Mouse (Mus musculus): ENCODE data around the gene Ift27. TPM values are rescaled to one million over a fixed set of nuclear protein-coding genes. Genes with fewer than 3 reads are reported as not detected.
A peak's percentile ranks its signal among the peaks of the same experiment; 100 is the strongest.

Ift27 gene
- total and polyA plus RNA-seq, 2 experiments from 2014 or later, result 37.3 to 116 TPM

DNA sequence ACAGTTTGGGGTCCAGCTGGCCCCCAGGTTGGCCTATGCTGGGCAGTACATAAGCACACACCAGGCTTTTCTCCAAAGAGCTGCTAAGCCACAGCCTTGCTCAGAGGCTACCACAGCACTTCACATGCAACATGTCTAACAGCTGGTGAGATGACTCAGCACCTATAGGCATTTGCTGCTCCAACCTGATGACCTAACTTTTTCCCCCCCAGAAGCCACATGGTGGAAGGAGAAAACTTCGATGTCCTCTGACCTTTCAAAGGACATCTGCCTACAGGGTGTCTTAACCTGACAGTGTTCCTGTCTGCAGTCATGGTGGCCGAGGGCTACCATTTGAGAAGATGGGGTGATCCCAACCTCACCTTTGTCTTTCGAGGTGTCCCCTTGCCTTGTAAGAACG, 11.7 kb upstream of the Ift27 start:
- Histone ChIP-seq H3K4me2 (ENCODE audit: low read depth, low read length, poor library complexity, severe bottlenecking) (no peak overlapping the region), H3K27me3 (ENCODE audit: insufficient read depth, low read length) (peaks cover 7% of the 10 kb centered on the region; the same call in 1 of the 2 replicates), H3K27ac (ENCODE audit: low read depth, low read length) (no peak overlapping the region), H3K36me3 (ENCODE audit: insufficient read depth, low read length) (no peaks in the 10 kb centered on the region), H3K9me3 (ENCODE audit: low read length) (no peaks in the 10 kb centered on the region), H3K9ac (replicated peaks; ENCODE audit: low read length, poor library complexity, severe bottlenecking) (no peak overlapping the region), H3K4me3 (ENCODE audit: low read depth, low read length) (no peak overlapping the region), H3K4me1 (ENCODE audit: insufficient read depth, low read length) (peaks cover 7% of the 10 kb centered on the region)
- 92% methylated on average over 4 of the region's 4 CpGs for WGBS
- DNase-seq (ENCODE audit: low spot score), result no peak
- ATAC-seq (ENCODE audit: low FRiP score), result no peak
- no peak for TF ChIP-seq CTCF (IDR thresholded peaks at IDR 0.05)

DNA sequence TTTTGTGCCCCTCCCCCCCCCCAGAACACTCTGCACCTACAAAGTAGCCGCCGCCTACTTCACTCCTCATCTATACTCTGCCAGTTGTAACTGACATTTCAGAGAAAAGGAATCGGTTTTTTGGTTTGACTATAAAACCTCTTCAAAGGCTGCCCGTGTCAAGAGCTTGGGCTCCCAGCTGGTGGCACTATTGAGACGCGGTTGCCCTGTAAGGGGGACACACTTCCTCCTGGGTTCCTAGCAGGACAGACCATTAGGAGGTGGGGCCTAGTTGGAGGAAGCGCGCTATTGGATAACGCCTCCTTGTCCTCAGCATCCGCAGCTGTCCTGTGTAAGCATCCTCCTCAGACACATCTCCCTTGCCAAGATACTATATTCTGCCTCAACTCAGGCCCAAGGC, 10.9 kb upstream of the Ift27 start:
- DNase-seq (ENCODE audit: low spot score) (peak; percentile 86), ATAC-seq (ENCODE audit: low FRiP score) (peak; percentile 62; the same call in 1 of the 2 replicates)
- WGBS, result 5% methylated on average over 10 of the region's 10 CpGs
- Histone ChIP-seq H3K9ac (replicated peaks; ENCODE audit: low read length, poor library complexity, severe bottlenecking) (no peak overlapping the region), H3K4me2 (ENCODE audit: low read depth, low read length, poor library complexity, severe bottlenecking) (no peak overlapping the region), H3K27me3 (ENCODE audit: insufficient read depth, low read length) (peaks cover 7% of the 10 kb centered on the region; the same call in 1 of the 2 replicates), H3K4me3 (ENCODE audit: low read depth, low read length) (no peak overlapping the region), H3K36me3 (ENCODE audit: insufficient read depth, low read length) (no peaks in the 10 kb centered on the region), H3K9me3 (ENCODE audit: low read length) (no peaks in the 10 kb centered on the region), H3K4me1 (ENCODE audit: insufficient read depth, low read length) (peaks cover 7% of the 10 kb centered on the region), H3K27ac (ENCODE audit: low read depth, low read length) (no peak overlapping the region)
- TF ChIP-seq CTCF (IDR thresholded peaks at IDR 0.05), result peak; percentile 76

DNA sequence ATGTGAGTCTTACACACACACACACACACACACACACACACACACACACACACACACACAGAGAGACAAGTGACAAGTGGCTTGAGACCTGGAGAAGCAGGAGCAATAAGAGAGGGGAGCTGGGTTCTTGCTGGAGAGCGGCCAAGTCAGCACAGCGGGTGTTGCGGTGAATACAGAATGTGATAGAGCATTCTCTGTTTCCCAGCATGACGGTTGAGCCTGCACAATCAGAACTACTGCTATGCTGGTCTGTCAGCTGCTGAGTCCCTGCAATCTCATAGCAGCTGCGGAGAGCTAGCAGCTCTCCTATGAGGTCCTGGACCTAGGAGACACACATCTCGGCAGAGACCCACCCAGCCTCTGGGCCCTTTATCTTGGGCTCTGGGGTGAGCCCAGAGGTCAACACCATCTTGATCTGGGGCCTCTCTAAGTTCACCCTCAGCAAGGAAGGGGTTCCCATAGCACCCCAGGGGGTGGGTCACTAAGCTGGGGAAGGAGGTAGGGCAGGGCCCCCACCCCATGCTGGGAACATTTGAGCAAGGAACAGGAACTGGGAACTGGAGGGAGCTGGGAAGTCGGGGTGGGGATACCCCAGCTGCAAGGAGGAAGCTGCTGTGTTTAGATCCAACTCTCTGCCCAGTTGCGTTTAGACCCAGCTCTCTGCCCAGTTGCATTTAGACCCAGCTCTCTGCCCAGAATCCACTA, 7.9 kb upstream of the Ift27 start:
- no peak overlapping the region for H3K9ac ChIP-seq (replicated peaks; ENCODE audit: low read length, poor library complexity, severe bottlenecking)
- DNase-seq (ENCODE audit: low spot score) (peak; percentile 92), ATAC-seq (ENCODE audit: low FRiP score) (0 out of 2 replicates have a peak, but pooled peaks have one; percentile 14)
- H3K4me2 ChIP-seq (ENCODE audit: low read depth, low read length, poor library complexity, severe bottlenecking), result no peak overlapping the region
- peaks cover 7% of the 10 kb centered on the region for H3K4me1 ChIP-seq (ENCODE audit: insufficient read depth, low read length)
- no peak overlapping the region for H3K4me3 ChIP-seq (ENCODE audit: low read depth, low read length)
- H3K36me3 ChIP-seq (ENCODE audit: insufficient read depth, low read length), result no peaks in the 10 kb centered on the region
- H3K27ac ChIP-seq (ENCODE audit: low read depth, low read length), result peak overlapping the region; percentile 27
- H3K9me3 ChIP-seq (ENCODE audit: low read length), result no peaks in the 10 kb centered on the region
- TF ChIP-seq CTCF (IDR thresholded peaks at IDR 0.05), result no peak
- WGBS, result 12% methylated on average over 8 of the region's 8 CpGs
- peaks cover 7% of the 10 kb centered on the region; the same call in 1 of the 2 replicates for H3K27me3 ChIP-seq (ENCODE audit: insufficient read depth, low read length)

GRCm38 (mm10) chr15:78179775-78180174, 5.9 kb upstream of the Ift27 start:
- no peak overlapping the region for H3K4me3 ChIP-seq (ENCODE audit: low read depth, low read length)
- H3K9ac ChIP-seq (replicated peaks; ENCODE audit: low read length, poor library complexity, severe bottlenecking), result no peak overlapping the region
- H3K27ac ChIP-seq (ENCODE audit: low read depth, low read length), result no peak overlapping the region
- H3K27me3 ChIP-seq (ENCODE audit: insufficient read depth, low read length), result peaks cover 7% of the 10 kb centered on the region; the same call in 1 of the 2 replicates
- TF ChIP-seq CTCF (IDR thresholded peaks at IDR 0.05), result no peak
- DNase-seq (ENCODE audit: low spot score), result no peak
- no peak overlapping the region for H3K4me2 ChIP-seq (ENCODE audit: low read depth, low read length, poor library complexity, severe bottlenecking)
- no peaks in the 10 kb centered on the region for H3K9me3 ChIP-seq (ENCODE audit: low read length)
- ATAC-seq (ENCODE audit: low FRiP score), result no peak
- H3K4me1 ChIP-seq (ENCODE audit: insufficient read depth, low read length), result peaks cover 11% of the 10 kb centered on the region
- 82% methylated on average over 3 of the region's 3 CpGs for WGBS
- H3K36me3 ChIP-seq (ENCODE audit: insufficient read depth, low read length), result no peaks in the 10 kb centered on the region

GRCm38 (mm10) chr15:78178397-78178796, 4.5 kb upstream of the Ift27 start:
- H3K4me1 ChIP-seq (ENCODE audit: insufficient read depth, low read length), result peaks cover 13% of the 10 kb centered on the region
- 6% methylated on average over 9 of the region's 9 CpGs for WGBS
- H3K9ac ChIP-seq (replicated peaks; ENCODE audit: low read length, poor library complexity, severe bottlenecking), result no peak overlapping the region
- DNase-seq (ENCODE audit: low spot score) (peak; percentile 78), ATAC-seq (ENCODE audit: low FRiP score) (no peak)
- H3K9me3 ChIP-seq (ENCODE audit: low read length), result no peaks in the 10 kb centered on the region
- H3K4me3 ChIP-seq (ENCODE audit: low read depth, low read length), result no peak overlapping the region
- no peaks in the 10 kb centered on the region for H3K27me3 ChIP-seq (ENCODE audit: insufficient read depth, low read length)
- no peaks in the 10 kb centered on the region for H3K36me3 ChIP-seq (ENCODE audit: insufficient read depth, low read length)
- H3K4me2 ChIP-seq (ENCODE audit: low read depth, low read length, poor library complexity, severe bottlenecking), result no peak overlapping the region
- peak overlapping the region; percentile 34; the same call in 1 of the 2 replicates for H3K27ac ChIP-seq (ENCODE audit: low read depth, low read length)
- TF ChIP-seq CTCF (IDR thresholded peaks at IDR 0.05), result peak; percentile 92

DNA sequence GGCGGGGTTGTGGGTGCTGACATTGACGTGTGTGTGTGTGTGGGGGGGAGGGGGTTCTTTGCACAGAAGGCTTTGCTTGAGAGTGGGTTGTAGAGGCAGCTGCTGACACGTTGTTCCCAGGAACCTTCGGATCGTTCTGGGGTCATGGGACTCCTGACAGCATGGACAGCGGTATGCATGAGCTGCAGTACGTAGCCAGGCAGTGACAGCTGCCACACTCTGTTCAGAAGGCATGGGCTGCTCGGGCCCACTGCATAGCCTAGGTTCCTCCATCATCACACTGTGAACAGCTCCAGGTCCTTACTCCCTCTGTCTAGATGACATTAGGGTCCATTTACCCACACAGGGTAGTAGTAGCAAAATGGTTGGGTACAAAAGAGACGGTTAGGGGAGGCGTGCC, 3.4 kb upstream of the Ift27 start:
- WGBS, result 74% methylated on average over 10 of the region's 10 CpGs
- Histone ChIP-seq H3K9ac (replicated peaks; ENCODE audit: low read length, poor library complexity, severe bottlenecking) (no peak overlapping the region), H3K4me1 (ENCODE audit: insufficient read depth, low read length) (peaks cover 23% of the 10 kb centered on the region), H3K27me3 (ENCODE audit: insufficient read depth, low read length) (no peaks in the 10 kb centered on the region), H3K4me3 (ENCODE audit: low read depth, low read length) (no peak overlapping the region), H3K36me3 (ENCODE audit: insufficient read depth, low read length) (no peaks in the 10 kb centered on the region), H3K4me2 (ENCODE audit: low read depth, low read length, poor library complexity, severe bottlenecking) (no peak overlapping the region), H3K27ac (ENCODE audit: low read depth, low read length) (no peak overlapping the region), H3K9me3 (ENCODE audit: low read length) (no peaks in the 10 kb centered on the region)
- ATAC-seq (ENCODE audit: low FRiP score), result no peak
- no peak for TF ChIP-seq CTCF (IDR thresholded peaks at IDR 0.05)
- no peak for DNase-seq (ENCODE audit: low spot score)
